Mouse (Mus musculus): ENCODE data around the gene Dhrs7.

The Dhrs7 gene

GRCm38 (mm10) chr12:72655775-72656174, 8.9 kb downstream of the Dhrs7 start:
- no peak for ATAC-seq (ENCODE audit: low TSS enrichment)

DNA sequence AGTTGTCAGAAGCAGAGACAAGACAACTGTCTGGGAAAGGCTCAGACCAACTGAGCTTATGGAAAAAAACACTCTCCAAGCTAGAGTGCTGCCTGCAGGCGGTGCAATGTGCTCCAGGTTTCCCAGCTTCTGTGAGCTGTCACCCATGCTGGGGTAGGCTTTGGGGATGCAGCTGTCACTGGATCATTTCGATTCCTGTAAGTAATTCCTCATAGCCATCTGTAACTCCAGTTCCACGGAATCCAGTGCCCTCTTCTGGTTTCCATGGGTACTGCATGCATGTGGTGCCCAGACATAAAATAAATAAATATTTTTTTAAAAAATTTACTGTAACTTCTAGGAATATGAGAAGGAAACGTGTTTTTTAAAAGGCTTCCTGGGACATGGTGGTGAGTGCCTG, 10.0 kb downstream of the Dhrs7 start:
- peak; percentile 65 for ATAC-seq (ENCODE audit: low TSS enrichment)

DNA sequence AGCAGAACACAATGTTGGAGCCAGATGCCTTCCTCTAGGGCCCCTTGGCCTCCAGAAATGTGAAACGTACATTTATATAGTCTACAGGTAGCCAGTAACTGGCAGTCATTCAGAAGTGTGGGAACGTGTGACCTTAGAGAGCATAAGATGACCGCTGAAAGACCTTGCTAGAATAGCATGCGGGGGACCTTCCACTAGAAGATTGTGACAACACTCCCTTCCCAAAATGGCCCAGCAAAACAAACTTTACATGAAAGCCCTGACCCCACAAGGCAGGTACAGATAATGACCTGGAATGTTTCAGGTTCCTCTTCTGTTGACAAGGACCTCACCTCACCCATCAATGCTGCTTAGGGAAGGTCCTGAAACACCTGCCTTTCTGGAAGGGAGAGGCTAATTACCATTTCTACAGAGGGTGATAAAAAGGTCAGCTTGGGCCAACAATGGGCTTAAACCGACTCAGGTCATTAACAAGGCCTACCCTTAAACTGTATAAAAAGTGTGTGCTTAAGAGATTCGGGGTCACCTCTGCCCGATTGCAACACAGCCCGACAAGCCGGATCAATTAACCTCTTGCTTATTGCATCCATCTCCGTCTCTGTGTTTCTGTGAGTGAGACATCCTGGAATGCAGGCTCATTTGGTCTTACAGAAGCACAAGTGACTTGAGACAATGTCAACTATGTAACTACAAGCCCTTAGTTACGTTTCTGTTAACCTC, 14.9 kb downstream of the Dhrs7 start, which contains the start of gene Gm4756:
Gene Gm4756 (minus strand): TSS at position 51 of the 720 bp plus-strand sequence.
- ATAC-seq (ENCODE audit: low TSS enrichment) = no peak

- no peak for ATAC-seq (ENCODE audit: low TSS enrichment)
Observed at GRCm38 (mm10) chr12:72648921-72649320, 15.8 kb downstream of the Dhrs7 start.

DNA sequence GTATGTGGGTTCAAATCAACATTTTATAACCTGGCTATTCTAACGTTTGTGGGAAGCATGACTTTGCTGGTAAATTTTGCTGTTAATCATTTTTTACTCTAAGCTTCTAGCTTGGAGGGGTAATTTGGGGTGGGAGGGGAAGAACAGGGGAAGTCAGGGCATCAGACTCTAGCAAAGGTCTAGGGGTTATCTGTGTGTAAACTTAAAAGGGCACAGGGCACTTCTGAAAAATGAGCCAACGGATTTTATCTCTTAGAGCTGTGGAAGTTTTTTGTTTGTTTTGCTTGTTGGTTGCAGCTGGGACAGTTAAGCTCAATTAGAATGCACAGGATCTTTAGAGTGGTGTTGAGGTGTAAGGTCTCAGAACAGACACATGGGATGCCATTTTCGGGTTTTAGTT, 26.7 kb downstream of the Dhrs7 start:
- ATAC-seq (ENCODE audit: low TSS enrichment) = no peak

DNA sequence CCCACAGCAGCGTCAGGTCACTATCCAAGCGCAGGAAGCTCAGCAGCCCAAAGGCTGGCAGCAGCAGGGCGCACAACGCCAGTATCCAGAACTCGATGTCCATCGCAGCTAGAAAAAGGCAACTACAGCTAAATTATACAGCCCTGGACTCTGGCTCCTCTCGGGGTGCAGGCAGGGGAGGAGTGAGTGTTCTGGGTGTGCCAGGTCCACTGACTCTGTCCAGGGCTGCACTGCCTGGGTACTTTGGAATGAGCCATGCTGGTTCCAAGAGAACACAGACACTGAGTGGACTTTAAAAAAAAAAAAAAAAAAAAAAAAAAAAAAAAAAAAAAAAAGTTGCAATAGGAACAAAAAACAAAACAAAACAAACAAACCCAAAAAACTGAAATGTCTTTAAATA, 36.0 kb downstream of the Dhrs7 start:
- ATAC-seq (ENCODE audit: low TSS enrichment) = no peak

DNA sequence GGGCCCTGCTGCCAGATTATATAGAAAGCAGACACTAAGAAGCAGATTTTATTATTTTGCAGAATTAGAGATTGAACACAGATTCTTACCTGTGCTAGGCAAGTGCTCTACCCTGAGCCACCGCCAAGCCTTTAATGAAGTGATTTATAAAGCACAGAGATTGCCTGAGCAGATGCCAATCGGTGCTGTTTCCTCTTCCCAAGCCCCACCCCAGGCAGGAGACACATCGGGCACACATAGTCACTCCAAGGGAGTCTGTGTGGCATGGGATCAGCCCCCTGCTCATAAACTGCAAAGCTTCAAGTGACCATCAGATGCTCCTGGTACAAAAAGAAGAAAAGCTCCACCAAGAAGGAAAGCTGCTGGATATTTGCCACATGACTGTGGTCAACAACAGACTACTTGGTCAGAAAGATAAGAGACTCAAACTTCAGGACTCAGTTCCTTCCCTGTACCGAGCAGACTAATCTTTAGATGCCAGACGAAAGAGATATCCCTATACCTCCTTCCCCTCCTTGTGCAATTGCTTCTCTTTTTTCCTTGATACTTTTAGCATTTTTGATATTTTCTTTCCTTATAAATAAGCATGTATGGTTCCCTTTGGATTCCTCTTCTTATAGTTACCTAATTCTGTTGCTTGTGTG, 41.7 kb downstream of the Dhrs7 start:
- no peak for ATAC-seq (ENCODE audit: low TSS enrichment)

DNA sequence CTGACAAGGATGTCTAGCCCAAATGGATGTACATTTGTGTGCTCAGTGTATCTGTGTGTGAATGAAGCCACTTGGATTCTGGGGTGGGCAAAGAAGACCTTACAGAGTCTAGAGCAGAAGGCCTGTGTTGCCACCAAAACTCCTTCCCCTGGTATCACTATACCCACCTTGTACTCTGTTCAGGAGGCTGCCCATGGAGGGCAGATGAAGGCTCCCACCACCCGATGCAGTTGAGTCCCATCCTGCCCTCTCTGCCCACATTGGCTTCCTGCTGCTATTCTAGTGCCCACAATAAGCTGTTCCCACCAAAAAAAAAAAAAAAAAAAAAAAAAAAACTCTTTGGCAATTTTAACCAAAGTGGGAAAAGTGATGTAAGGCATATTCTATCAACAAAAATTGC, 43.3 kb downstream of the Dhrs7 start:
- no peak for ATAC-seq (ENCODE audit: low TSS enrichment)

DNA sequence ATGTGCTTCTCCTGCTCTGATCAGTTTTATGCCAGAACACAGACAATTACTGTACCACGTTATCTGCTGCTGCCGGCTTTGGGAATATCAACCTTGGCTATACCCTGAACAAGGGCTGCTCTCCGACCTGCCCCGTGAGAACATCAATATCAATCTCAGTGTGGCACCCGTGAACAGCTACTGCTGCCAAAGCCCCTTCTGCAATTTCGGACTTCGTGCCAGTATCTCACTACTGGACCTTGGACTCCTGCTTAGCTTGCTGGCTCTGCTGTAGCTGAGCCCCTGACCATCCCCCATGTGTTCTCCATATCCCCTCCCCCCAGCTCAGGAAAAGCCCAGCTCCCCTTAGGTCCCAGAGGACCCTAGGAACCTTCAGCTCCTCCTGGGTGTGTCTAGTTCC, 43.9 kb downstream of the Dhrs7 start:
- no peak for ATAC-seq (ENCODE audit: low TSS enrichment)

DNA sequence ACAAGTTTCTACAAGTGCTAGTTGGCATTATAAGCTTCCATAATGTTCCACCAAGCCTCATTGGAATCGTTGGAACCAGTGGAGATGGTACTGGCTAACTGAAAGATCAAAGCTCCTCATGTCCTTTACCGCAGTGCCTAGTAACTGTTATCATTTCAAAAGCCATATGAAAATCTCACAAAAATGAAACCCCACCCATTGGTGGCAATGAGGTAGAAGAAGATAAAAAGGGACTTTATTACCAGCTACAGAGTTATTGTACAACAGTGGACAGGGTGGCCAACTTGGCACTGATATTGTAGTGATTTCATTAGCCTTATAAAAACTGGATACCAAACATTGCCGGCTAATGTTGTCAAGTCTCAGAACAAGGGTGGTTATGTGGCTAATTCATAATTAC, 52.7 kb downstream of the Dhrs7 start:
- ATAC-seq (ENCODE audit: low TSS enrichment) = no peak

Data from frontal cortex, adult (tissue).